Mouse (Mus musculus) cerebellum, adult 11 months (tissue): ENCODE data around the gene Xrcc3.
A peak's percentile ranks its signal among the peaks of the same experiment; 100 is the strongest.

ENCODE experiments used
- DNase-seq: peaks from one replicate; pipeline ENCODE4 v3.0.0; 2022

Xrcc3 gene

GRCm38 (mm10) chr12:111813766-111814617 is at the start of gene Xrcc3, which contains the start of gene Zfyve21:
Xrcc3 (minus strand) TSS chr12:111813873.
Zfyve21 (plus strand) TSS chr12:111814170.
- peak; percentile 98 for DNase-seq

- no peak for DNase-seq
These were observed 41.8 kb upstream of the Xrcc3 start for GRCm38 (mm10) chr12:111855448-111855847.

DNA sequence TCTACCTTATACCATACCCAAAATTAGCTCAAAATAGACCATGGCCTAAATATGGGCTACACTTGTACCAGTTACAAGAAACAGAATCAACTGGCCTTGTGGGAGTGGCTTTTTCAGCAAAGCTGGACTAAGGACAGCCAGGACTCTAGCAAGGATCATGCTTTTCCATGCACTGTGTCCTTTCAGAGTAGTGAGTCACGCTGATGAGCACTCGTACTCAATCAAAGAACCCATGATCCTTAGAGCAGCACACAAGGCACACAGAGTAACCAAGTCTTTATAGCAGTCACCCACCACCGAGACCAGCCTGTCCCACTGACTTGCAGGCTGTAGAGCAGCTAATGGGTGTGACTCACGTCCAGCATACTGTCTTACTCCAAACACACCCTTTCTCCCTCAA is 39.9 kb upstream of the Xrcc3 start:
- DNase-seq = no peak

- no peak for DNase-seq
These were observed 39.4 kb upstream of the Xrcc3 start for GRCm38 (mm10) chr12:111853011-111853436.

DNA sequence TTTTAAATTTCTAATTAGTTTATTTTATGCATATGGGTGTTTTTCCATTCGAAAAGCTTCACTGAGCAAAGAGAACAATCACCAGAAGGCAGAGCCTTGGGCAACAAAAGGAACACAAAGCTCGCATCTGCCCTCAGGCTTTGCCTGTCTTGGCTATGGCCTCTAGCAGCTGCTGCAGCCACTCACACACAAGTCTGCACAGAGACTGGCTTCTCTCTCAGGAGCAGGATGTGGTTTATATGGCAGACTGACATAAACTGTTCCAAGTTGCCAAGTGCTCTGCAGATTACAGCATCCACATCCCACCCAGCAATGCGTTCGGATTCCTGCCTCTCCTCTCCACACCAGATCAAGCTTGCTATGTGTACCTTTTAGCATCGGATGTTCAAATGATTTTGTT is 38.1 kb upstream of the Xrcc3 start:
- DNase-seq = no peak

- DNase-seq = no peak
These were observed 37.6 kb upstream of the Xrcc3 start for GRCm38 (mm10) chr12:111851235-111851634.

DNA sequence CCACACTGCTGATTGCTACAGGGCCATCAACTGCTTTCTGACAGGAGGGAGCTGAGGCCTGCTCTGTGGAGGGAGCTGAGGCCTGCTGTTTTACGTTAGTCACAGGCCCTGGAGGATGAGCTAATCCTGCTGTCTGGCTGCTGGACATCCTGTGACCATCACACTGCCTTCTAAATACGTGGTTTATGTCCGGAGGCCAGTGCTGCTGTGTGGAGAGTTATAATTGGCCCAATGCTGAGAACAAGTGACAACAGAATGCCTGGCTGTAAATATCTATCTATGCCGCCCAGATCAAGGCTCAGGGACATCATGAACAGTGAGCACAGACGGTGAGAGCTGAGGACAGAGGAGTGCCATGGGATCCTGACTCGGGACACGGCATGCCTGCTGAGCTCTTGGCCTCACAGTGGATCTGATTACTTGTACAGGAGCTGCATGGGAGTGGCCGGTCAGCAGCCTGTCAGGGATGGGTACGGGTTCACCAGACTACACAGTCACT is 34.7 kb upstream of the Xrcc3 start:
- DNase-seq = peak; percentile 28

DNA sequence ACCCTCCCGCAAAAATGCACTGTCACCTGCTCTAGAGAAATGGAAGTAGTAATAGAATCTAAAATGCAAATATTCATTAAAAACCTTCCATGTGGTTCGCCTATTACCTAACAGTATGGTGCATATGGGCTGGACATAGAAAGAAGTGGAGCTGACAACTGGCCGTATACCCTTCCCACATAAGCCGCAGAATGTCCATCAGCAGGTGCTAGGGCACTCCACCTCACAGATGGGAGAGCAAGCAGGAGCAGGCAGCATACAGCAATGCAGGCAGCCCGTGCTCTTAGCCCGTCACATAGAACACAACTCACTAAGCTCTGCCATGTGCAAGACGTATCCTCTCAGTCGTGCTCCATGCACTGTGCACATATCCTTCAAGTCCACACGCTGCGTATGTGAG is 33.1 kb upstream of the Xrcc3 start:
- no peak for DNase-seq

- no peak for DNase-seq
These were observed 32.3 kb upstream of the Xrcc3 start for GRCm38 (mm10) chr12:111845953-111846352.

GRCm38 (mm10) chr12:111843470-111843869 is 29.8 kb upstream of the Xrcc3 start:
- DNase-seq = no peak

DNA sequence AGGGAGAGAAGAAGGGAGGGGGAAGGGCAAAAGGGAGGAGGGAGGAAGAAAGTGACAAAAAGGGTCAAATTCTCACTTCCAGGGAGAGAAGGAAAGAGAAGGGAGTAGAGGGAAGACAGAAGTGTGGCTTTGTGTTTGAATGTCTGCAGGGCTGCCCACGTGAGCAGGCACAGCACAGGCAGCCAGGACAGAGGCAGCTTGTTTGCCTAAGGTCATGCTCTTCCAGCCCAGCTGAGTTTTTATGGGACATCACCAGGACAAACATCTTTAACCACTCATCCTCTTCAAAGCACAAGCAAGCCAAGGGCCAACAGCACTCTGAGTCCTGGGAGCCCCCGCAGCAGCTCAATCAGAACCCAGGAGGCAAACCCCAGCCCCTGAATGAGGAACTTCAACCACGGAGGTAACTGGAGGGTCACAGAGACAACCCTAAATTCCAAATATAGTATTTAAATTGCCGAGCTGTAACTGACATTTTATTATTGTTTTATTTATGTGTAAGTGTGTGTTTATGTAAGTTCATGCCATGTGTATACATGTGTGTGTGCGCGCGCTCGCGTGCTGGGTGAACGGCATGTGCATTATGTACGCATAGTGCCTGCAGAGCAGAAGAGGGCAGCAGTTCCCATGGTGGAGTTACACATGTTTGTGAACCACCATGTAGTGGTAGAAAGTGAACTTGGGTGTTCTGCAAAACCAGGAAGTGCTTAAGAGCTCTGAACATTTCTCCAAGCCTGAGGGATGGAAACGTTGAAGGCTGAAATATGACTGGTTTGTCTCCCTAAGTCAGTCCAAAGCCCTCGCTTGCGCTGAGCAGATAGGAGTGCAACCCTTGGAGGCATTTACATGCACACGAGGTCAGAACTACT is 29.1 kb upstream of the Xrcc3 start:
- DNase-seq = no peak

GRCm38 (mm10) chr12:111833457-111833856 is 19.8 kb upstream of the Xrcc3 start:
- no peak for DNase-seq

DNA sequence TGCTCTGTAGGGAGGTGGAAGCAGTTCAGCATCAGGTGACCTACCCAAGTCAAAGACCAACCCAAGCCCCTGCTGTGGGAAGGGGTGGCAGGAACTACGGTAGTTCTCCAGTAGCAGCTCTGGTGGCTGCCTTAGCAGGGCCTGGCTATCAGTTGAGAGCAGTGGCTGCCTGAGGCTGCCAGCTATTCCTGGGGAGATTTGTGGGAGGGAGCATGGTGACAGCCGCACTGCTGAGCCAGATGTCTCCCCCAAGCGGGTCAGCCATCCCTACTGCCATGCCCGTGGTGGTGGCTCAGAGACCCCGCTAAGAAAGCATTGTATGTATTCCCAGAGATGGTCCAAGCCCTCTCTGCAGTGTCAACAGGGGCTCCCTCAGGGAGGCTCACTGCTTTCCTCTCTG is 19.0 kb upstream of the Xrcc3 start:
- no peak for DNase-seq

DNA sequence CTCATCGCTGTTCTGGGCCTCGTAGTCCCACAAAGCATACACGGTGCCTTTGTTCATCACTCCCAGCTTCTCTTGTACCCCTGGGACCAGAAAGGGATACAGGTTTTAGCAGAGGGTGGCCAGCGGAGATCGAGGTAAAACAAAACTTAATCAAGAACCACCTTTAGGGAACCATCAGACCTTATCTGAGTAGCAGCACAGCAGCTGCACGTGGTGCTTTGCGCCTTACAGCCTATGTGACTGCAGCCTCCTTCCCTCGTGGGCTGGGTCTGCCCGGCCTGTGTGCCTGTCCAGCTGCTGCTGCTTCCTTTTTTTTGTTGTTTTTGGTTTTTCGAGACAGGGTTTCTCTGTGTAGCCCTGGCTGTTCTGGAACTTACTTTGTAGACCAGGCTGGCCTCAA is 16.7 kb upstream of the Xrcc3 start:
- DNase-seq = no peak

DNA sequence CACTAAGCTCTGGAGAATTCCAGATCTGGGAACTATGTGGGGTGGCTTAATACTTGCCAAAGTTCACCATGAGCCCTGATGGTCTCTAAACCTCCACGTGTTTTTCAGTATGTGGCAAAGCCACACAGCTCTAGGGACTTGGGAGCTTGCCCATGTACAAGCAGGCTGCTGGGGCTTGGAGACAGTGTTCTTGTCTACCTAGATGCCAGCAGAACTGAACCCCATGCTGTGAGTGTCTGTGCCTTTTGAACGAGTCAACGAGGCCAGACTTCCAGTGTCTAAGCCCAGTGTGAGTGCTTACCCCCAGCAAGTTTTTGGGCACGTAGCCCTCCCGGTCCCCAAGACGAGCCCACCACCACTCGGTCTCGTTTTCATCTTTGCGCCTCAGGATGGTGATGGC is 16.3 kb upstream of the Xrcc3 start:
- peak; percentile 43 for DNase-seq

- DNase-seq = no peak
These were observed 15.8 kb upstream of the Xrcc3 start for GRCm38 (mm10) chr12:111829447-111829846.

DNA sequence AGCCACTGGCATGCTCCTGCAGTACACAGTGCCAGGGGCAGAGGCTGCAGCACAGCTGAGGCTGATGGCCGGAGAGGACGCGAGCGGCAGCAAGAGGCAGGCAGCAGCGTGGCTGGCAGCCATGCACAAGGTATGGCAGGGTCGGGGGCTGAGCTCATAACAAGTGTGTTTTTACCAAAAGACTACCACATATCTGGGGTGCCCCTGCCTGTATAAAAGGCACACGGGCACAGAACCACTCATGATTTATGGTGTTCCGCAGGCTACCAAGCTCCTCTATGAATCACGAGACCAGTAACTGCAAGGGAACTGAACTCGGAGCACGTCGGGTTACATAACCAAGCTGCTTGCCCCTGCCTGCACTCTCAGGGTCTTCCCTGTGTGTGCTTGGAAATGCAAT is 13.9 kb upstream of the Xrcc3 start:
- no peak for DNase-seq

DNA sequence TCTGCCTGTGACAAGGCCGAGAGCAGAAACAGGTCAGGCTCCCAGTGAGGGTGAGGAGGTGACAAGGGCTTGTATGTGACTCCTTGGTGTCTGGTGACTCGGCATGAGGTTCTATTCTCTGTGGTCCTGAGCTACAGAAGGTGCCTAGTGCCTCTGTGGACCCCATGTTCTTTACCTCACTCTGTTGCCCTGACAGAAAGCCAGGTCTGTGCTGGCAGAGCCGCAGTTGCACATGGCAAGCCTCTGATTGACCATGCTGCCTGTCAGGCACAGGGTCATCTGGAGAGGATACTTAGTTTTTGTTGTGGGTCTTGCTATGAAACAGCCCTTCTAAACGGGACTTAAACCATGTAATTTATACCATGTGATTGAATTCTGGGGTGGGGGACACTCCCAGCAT is 8.3 kb upstream of the Xrcc3 start:
- no peak for DNase-seq

DNA sequence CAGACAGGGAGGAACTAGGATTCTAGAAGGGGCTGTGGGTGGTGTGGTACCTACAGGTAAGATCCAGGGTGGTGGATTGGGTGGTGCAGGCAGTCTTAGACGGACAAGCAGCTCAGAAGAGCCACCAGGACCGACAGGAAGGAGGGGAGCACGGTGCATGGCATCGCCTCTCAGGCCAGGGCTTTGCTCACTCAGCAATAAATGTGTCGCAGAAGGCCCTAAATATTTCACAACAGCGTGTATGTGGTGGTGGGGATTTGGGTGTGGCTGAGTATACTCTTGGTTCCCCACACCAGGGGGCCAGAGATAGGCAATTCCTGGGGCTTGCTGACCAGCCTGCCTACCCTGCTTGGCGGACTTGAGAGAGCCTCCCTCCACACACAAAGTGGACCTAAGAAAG is 7.0 kb upstream of the Xrcc3 start:
- no peak for DNase-seq

GRCm38 (mm10) chr12:111819936-111820335 is 6.3 kb upstream of the Xrcc3 start:
- no peak for DNase-seq

DNA sequence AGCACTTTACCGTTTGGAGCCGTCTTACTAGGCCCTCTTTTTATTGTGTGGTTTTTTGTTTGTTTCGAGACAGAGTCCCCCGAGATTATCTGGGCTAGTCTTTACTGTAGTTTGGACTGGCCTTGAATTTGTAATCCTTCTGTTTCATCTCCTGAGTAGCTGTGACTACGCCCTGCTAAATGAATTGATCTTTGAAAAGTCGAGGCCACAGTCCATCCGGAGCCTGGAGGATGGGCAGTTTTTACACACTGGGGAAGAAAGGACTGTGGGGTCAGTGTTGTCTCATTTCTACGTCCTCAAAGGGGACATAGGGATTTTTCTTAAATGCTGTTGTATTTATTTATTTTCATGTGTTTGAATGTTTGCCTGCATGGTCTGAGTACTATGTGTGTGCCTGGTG is 4.3 kb upstream of the Xrcc3 start:
- DNase-seq = no peak

GRCm38 (mm10) chr12:111816967-111817366 is 3.3 kb upstream of the Xrcc3 start:
- DNase-seq = no peak

DNA sequence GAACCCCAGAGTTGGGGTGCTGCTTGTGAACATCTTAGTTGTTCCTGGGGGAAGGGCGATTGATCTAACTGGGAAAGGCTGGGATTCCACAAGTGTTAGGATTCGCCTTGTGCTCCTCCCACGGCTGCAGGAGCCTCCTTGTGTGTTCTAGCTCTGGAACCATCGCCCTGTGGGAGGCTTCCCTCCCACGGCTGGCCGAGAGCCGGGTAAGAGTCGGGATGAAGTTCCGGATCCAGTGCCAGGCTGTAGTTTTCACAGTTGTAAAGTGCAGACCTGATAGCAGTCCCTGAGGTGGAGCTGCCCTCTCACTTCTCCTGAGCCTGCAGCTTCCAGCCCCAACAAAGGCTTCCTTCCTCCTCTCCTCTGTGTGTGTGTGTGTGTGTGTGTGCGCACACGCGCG is 2.9 kb upstream of the Xrcc3 start:
- DNase-seq = no peak
